Mouse (Mus musculus): Measurements from ENCODE around the gene Dnah9. TPM values are rescaled to one million over a fixed set of nuclear protein-coding genes. Genes with fewer than 3 reads are reported as not detected.

The Dnah9 gene
- total RNA-seq, 2 experiments from 2014 or later: 2.6 to 4.7 TPM

GRCm38 (mm10) chr11:65975871-65976270, 192.5 kb downstream of the Dnah9 start:
- intact Hi-C loops (cut with DNase I): no loop called here
- no peak for DNase-seq (ENCODE audit: extremely low spot score in 1 of 2, low spot score in 2 of 2)

GRCm38 (mm10) chr11:65930796-65931195, 237.6 kb downstream of the Dnah9 start:
- no peak for DNase-seq (ENCODE audit: extremely low spot score in 1 of 2, low spot score in 2 of 2)
- intact Hi-C loops (cut with DNase I): no loop called here

GRCm38 (mm10) chr11:65930359-65930758, 238.0 kb downstream of the Dnah9 start:
- DNase-seq (ENCODE audit: extremely low spot score in 1 of 2, low spot score in 2 of 2): peak in 1 of 2 experiments; percentile 28
- intact Hi-C loops (cut with DNase I): no loop called here

GRCm38 (mm10) chr11:65927962-65928361, 240.4 kb downstream of the Dnah9 start:
- no peak for DNase-seq (ENCODE audit: extremely low spot score in 1 of 2, low spot score in 2 of 2)
- intact Hi-C loops (cut with DNase I): no loop called here

- DNase-seq (ENCODE audit: extremely low spot score in 1 of 2, low spot score in 2 of 2): no peak
- intact Hi-C loops (cut with DNase I): no loop called here
Observed at GRCm38 (mm10) chr11:65918480-65919236, 249.7 kb downstream of the Dnah9 start.

- DNase-seq (ENCODE audit: extremely low spot score in 1 of 2, low spot score in 2 of 2): no peak
- intact Hi-C loops (cut with DNase I): loop anchor here (10.0 kb wide), 2 partner anchors 216 to 966 kb away; no protein-coding TSS in a partner anchor
Observed at GRCm38 (mm10) chr11:65909195-65909594, 259.2 kb downstream of the Dnah9 start.

GRCm38 (mm10) chr11:65905487-65905886, 262.9 kb downstream of the Dnah9 start:
- peak in 1 of 2 experiments; percentile 82 for DNase-seq (ENCODE audit: extremely low spot score in 1 of 2, low spot score in 2 of 2)
- intact Hi-C loops (cut with DNase I): loop anchor here (10.0 kb wide), 2 partner anchors 219 to 969 kb away; no protein-coding TSS in a partner anchor

- intact Hi-C loops (cut with DNase I): loop anchor here (10.0 kb wide), 2 partner anchors 221 to 971 kb away; no protein-coding TSS in a partner anchor
Observed at GRCm38 (mm10) chr11:65903944-65904343, 264.4 kb downstream of the Dnah9 start.

GRCm38 (mm10) chr11:65881465-65881864, 286.9 kb downstream of the Dnah9 start:
- no peak for DNase-seq (ENCODE audit: extremely low spot score in 1 of 2, low spot score in 2 of 2)
- intact Hi-C loops (cut with DNase I): no loop called here

More at GRCm38 (mm10) chr11:65903944-65904343, 264.4 kb downstream of the Dnah9 start:
- DNase-seq (ENCODE audit: extremely low spot score in 1 of 2, low spot score in 2 of 2): no peak

- intact Hi-C loops (cut with DNase I): no loop called here
- no peak for DNase-seq (ENCODE audit: extremely low spot score in 1 of 2, low spot score in 2 of 2)
Observed at GRCm38 (mm10) chr11:65877146-65877775, 291.1 kb downstream of the Dnah9 start.

- DNase-seq (ENCODE audit: extremely low spot score in 1 of 2, low spot score in 2 of 2): no peak
- intact Hi-C loops (cut with DNase I): no loop called here
Observed at GRCm38 (mm10) chr11:65861476-65861875, 306.9 kb downstream of the Dnah9 start.

GRCm38 (mm10) chr11:65852066-65852465, 316.3 kb downstream of the Dnah9 start:
- DNase-seq (ENCODE audit: extremely low spot score in 1 of 2, low spot score in 2 of 2): no peak
- intact Hi-C loops (cut with DNase I): no loop called here

- intact Hi-C loops (cut with DNase I): no loop called here
Observed at GRCm38 (mm10) chr11:65846446-65846845, 321.9 kb downstream of the Dnah9 start.

GRCm38 (mm10) chr11:65838999-65839398, 329.4 kb downstream of the Dnah9 start:
- DNase-seq (ENCODE audit: extremely low spot score in 1 of 2, low spot score in 2 of 2): peak; percentile 30 to 55
- intact Hi-C loops (cut with DNase I): no loop called here

More at GRCm38 (mm10) chr11:65846446-65846845, 321.9 kb downstream of the Dnah9 start:
- DNase-seq (ENCODE audit: extremely low spot score in 1 of 2, low spot score in 2 of 2): no peak

- intact Hi-C loops (cut with DNase I): loop anchor here (5.0 to 10.0 kb wide), 2 partner anchors 703 to 1040 kb away; partner anchors contain the start of gene Shisa6
- no peak for DNase-seq (ENCODE audit: extremely low spot score in 1 of 2, low spot score in 2 of 2)
Observed at GRCm38 (mm10) chr11:65824556-65824955, 343.8 kb downstream of the Dnah9 start.

GRCm38 (mm10) chr11:65820877-65821276, 347.5 kb downstream of the Dnah9 start:
- DNase-seq (ENCODE audit: extremely low spot score in 1 of 2, low spot score in 2 of 2): peak; percentile 71 to 84
- intact Hi-C loops (cut with DNase I): loop anchor here (5.0 to 10.0 kb wide), 2 partner anchors 706 to 1044 kb away; partner anchors contain the start of gene Shisa6

- DNase-seq (ENCODE audit: extremely low spot score in 1 of 2, low spot score in 2 of 2): peak in 1 of 2 experiments; percentile 28
- intact Hi-C loops (cut with DNase I): loop anchor here (5.0 to 10.0 kb wide), 2 partner anchors 707 to 1045 kb away; partner anchors contain the start of gene Shisa6
Observed at GRCm38 (mm10) chr11:65820280-65820679, 348.1 kb downstream of the Dnah9 start.

- no peak for DNase-seq (ENCODE audit: extremely low spot score in 1 of 2, low spot score in 2 of 2)
- intact Hi-C loops (cut with DNase I): no loop called here
Observed at GRCm38 (mm10) chr11:65818193-65818592, 350.2 kb downstream of the Dnah9 start.

- intact Hi-C loops (cut with DNase I): no loop called here
- no peak for DNase-seq (ENCODE audit: extremely low spot score in 1 of 2, low spot score in 2 of 2)
Observed at GRCm38 (mm10) chr11:65816237-65816636, 352.1 kb downstream of the Dnah9 start.

- intact Hi-C loops (cut with DNase I): no loop called here
Observed at GRCm38 (mm10) chr11:65814381-65814780, 354.0 kb downstream of the Dnah9 start.

More at GRCm38 (mm10) chr11:65814381-65814780, 354.0 kb downstream of the Dnah9 start:
- DNase-seq (ENCODE audit: extremely low spot score in 1 of 2, low spot score in 2 of 2): no peak

All from left cerebral cortex, postnatal 10 days (tissue).